Mouse (Mus musculus): Measurements from ENCODE around the gene Rgs7. TPM values are rescaled to one million over a fixed set of nuclear protein-coding genes. Genes with fewer than 3 reads are reported as not detected.

Gene Rgs7
- total RNA-seq, 2 experiments from 2014 or later: 0.36 to 0.59 TPM

DNA sequence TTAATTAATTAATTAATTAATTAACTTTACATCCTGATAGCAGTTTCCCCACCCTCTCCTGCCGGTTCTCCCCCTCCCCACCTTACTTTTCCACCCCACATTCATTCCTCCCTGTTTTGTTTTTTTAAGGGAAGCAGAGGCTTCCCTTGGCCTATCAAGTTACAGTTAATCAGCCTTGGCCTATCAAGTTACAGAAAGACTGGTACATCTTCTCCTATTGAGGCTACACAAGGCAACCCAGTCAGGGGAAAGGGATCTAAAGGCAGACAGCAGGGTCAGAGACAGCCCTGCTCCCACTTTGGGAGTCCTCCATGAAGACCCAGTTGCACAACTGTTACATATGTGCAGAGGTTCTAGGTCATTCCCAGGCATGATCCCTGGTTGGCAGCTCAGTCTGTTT, 175.0 kb downstream of the Rgs7 start:
- DNase-seq (ENCODE audit: low spot score in 2 of 2): no peak

DNA sequence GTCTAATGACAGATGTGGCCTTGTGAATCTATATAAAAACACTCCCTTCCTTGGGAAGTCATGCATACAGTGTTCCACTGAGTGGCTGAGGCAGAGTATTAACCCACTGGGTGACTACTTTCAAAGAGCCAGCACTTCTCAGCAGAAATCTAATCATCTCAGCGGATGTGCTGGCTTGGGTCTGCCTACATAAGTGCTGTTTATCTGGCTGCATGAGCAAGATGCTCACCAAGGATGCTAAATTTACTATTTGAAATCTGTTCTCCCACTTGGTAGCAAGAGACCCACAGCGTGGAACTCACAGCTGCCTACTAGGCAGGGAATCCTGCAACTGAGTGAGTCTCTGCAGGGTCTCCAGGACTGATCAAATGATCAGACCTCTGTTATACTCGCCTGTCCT, 184.7 kb downstream of the Rgs7 start:
- DNase-seq (ENCODE audit: low spot score in 2 of 2): no peak

DNA sequence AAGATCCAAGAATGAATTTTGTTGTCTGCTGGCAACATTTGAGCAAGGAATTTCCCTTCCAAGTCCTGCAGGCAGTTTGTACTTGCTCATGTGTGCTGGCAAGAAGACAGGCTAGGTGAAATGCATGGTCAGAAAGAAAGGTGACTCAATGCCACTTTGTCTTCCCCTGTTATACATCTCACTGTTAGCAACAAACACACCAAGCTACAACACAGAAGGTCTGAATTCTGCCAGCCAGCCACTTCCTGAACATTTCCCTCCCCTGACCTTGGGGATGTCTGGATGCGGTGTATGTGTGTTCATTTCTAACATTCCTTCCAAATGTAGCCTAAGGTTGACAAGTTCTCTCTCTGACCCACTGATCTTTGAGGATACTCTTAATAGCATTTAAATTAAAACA, 191.4 kb downstream of the Rgs7 start:
- no peak for DNase-seq (ENCODE audit: low spot score in 2 of 2)

DNA sequence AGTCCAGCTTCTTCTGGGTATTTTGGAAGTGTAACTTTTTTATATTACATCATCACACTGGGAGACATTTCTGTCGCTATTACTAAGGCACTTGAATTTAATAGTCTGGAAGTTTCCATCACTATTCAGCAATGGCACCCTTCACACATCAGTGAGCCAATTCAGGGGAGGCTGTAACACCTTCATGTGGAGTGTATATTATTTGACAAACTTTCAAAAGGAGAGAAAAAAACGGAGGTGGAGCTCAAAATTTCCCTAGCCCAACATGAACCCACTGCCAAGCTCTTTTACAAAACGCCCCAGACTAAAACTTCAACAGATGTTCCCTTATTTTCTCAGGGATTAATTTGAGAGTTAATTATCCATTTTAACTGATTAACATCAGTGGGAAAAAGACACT, 191.9 kb downstream of the Rgs7 start:
- DNase-seq (ENCODE audit: low spot score in 2 of 2): no peak

DNA sequence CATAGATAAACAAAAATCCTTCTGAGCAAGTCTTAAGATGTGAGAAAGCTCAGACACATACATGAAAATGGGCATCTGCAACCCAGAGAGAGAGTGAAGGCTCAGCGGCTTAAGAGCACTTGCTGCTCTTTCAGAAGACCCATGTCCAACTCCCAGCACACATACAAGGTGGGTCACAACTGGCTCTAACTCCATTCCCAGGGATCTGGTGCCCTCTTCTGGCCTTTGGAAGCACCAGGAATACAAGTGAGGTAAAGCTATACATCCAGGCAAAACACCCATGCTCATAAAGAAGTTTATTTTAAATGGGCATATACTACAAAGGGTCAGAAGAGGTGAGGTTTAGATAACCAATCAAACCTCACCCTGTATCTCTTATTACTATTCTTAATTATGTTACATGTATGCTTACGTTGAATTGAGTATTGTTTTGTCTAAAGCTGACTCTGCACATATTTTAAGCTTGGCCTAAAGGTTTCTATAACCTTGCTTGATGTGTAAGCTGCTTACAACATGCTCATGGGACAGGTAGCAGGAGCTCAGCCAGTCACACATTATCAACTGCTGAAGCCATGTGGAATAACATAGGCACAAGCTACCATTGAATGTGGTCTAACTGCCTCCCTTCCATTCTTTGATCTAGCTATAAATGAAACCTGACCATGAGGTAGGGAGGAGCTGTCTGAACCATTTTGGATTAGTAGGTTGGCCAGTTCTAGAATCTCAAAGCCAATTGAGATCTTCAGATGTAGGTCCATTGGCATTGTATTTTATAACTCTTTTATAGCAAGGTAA, 192.5 kb downstream of the Rgs7 start:
- no peak for DNase-seq (ENCODE audit: low spot score in 2 of 2)

DNA sequence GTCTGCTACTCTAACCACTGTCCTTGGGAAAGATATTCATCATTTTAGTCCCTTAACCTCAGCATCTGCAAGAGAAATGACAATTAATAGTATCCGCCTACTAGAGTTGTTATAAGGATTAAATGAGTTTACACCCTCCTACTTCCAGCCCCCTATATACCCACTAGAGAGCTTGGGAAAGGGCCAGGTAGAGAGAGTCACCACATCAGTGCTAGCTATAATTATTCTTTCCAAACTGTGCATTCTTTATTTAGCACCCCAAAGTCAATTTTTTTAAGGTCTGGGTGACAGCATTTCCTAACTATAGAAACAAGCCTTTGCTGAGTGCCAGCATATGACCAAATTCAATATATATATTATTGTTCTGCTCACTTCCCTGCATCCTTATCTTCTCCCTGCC, 195.4 kb downstream of the Rgs7 start:
- no peak for DNase-seq (ENCODE audit: low spot score in 2 of 2)

DNA sequence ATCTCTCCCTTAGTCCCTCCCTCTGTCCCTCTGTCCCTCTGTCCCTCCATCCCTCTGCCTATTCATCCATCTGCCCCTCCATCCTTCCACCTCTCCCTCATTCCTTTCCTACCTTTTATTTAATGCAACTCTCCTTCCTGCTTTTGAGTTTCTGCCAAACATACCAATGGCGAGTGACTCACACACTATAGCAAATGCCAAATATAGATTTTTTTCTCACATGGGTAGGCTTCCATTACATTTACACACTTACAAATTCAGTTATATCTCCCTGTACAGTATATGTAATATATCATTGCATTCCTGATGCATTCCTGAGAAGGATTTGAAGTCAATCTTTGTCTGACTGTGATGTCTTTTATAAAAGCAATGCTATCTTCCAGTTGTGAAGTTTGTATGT, 202.2 kb downstream of the Rgs7 start:
- no peak for DNase-seq (ENCODE audit: low spot score in 2 of 2)

DNA sequence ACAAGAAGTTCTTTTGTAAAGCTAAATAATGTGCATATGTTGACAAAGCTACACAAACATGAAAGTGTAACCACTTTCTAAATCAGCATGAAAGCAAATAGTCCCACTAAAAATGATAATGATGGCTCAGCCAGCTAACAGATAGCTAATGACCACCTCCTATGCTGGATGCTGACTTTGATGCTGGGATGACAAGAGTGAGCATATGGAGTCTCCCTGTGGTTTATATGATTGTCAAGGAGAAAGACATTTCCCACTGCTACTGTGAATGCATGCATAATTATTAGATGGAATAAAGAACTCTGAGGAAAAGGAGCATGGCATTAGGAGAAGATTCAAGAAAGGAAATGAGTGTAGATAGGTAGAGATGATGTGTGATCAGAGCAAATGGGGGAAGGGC, 230.0 kb downstream of the Rgs7 start:
- no peak for DNase-seq (ENCODE audit: low spot score in 2 of 2)

DNA sequence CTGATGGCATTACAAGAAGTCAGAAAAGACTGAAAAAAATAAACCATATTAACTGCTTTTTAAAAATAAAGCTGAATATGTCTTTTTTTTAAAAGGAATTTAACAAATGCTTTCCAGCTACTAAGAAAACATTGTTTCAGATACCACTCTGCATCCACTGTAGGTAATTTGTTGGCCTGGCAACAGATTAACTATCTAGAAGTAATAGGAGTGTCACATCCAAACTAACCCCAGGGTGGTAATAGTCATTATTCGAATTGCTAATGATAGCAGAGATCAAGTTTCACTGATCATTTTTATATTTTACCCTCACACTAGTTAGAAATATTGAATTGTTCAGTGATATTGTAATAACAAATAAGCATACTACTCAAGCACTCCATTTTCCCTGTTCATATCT, 232.9 kb downstream of the Rgs7 start:
- DNase-seq (ENCODE audit: low spot score in 2 of 2): no peak

DNA sequence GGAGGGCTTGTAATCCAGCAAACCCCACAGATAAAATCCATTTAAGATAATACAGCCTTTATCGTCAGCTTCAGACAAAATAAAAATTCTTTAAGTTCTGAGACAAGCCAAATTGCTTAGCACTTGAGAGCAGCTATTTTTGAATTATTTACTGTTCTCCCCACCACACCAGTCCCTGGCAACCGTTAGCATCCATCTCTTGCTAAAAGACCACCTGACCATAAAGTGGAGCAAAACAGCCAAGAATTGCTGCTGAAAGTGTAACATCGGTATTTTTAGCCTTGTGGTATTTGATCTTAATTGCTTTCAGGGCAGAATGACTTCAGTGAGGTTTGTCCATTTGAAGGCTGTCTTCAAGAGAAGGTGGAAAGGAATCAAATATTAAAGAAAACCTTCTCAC, 237.1 kb downstream of the Rgs7 start:
- DNase-seq (ENCODE audit: low spot score in 2 of 2): no peak

DNA sequence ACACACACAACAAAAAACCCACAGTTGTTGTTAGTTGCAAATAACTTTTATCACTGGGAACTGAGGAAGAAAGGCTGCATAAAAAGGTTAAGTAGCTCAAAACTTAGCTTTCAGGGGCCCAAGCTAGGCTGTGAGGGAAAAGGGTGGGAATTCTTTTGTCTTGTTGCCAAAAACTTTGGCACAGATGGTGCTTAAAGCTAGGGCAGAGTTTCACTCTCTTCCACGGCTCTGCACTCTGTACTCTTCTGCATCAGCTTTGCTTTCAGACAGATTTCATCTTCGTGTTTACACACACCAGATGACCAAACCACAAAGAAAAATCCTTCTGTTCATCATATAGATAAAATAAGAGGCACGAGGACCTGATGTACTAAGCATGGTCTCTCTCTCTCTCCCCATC, 237.6 kb downstream of the Rgs7 start:
- DNase-seq (ENCODE audit: low spot score in 2 of 2): no peak

DNA sequence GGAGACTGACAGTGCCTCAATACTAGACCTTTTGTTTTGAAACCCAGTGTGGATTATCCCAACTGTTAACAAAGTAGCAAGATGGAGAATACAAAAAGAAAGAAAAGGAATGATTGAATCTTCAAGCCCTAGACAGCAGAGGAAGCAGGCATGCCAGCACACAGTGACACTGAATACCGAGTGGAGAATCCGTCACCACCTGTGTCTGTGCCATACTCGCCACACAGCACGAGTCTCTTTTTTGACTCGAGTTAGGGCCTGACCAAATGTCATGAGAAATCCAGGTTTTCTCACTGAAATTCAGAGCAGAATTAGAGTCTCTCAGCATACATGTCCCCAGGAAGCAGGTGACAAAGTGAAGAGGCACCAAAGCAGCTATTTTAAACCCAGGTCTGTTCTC, 250.2 kb downstream of the Rgs7 start:
- DNase-seq (ENCODE audit: low spot score in 2 of 2): no peak

DNA sequence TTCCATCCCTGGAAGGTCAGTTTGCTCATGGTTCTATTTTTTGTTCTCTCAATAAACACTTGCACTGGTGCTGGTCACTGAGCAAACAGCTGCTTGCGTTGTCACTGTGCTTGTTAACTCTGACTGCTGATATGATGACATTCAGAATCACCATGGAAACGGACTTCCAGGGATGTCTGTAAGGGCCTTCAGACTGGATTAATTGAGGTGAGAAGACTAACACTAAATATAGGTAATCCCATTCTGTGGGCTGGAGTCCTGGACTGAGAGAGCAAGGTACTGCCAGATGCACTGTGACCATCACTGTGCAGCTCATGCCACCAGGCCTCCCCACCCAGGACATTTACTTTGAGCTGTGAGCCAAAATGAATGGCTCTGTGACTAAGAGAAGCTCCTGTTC, 252.2 kb downstream of the Rgs7 start:
- DNase-seq (ENCODE audit: low spot score in 2 of 2): no peak

DNA sequence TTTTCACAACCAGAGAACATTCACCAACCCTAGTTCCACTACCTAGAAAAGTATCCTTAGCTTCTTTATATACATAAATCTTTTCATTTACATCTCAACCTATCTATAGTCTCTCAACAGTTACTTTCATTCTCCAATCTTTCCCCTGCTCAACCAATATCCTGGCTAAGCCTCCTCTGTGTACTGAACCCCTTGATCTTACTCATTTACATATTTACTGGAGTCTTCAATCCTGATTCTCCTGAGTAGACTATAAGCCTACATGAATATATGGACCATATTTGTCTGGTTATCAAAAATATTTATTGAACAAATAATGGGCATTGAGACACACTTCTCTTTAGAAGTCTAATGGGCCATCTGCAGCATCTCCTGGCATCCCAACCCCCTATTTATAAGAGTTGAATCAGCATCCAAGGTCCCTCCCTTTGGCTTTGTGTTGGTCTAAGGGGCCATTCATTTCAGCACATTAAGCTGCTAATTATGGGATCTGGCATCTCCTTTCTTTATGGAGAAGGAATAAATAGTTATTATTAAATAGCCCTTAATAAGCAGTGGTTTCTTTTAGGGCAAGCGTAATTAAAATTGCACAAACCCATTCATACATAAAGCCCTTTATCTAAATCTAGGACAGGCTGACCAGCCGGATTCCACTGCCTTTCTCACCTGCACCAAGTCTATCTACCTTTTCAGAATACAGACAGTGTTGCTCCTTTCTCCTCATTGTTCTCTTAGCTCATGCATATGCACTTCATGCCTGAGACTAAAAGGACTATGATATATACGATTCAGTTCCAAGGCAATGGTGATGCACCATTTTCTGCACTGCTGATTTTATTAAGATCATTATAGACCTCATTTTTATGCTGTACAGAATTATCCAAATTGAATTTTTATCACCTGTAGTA, 270.5 kb downstream of the Rgs7 start:
- DNase-seq (ENCODE audit: low spot score in 2 of 2): no peak

DNA sequence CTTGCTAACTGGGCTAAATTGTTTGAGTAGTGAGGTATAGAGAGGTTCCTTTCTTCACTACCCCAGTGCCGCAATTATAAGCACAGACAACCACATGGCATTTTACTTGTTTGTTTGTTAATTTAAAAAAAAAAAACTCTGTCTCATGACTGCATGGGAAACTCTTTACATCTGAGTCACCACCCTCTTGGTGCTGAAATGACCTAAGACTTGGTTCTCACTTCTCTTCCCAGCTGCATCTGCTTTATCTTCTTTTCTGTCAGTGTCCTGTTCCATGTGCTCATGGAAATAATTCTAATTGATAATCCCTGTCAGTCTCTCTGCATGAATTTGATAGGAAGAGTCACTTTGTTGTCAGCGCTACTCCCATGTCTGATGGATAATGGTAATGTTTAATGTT, 272.7 kb downstream of the Rgs7 start:
- no peak for DNase-seq (ENCODE audit: low spot score in 2 of 2)

DNA sequence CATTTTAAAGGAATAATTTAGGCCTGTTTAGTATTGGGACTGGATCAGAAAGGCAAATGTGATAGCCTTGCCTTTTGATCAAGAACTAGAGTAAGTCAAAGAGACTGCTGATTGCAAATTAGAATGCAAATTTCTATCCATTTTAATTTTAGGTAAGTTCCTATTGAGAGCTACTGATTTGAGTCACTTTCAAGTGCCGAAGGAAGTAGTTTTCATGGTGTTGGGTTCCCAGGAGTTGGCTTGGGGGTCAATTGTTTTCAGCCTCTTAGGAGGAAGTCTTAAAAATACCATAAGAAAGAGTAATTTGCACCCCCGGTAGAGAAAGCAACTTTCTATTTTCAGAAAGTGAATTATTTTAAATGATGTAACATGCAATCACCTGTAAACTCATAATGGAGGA, 285.3 kb downstream of the Rgs7 start:
- DNase-seq (ENCODE audit: low spot score in 2 of 2): no peak

DNA sequence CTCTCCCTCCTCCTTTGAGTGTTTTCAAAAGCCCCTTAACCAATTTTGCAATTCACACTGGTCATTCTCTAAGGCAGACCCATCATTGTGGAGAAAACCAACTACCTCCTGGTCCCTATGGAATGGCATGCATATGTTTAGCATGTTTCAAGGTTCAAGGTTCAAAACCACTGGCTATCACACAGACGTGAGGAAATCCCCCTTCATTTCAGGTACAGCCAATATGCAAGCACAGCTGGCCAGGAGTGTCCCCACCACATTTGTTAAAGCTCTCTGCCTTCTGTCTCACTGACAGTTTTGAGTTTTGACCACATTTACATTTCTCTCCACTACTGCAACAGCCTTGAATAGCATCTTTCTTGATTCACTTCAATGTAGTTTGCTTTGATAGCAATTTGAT, 286.7 kb downstream of the Rgs7 start:
- DNase-seq (ENCODE audit: low spot score in 2 of 2): no peak

DNA sequence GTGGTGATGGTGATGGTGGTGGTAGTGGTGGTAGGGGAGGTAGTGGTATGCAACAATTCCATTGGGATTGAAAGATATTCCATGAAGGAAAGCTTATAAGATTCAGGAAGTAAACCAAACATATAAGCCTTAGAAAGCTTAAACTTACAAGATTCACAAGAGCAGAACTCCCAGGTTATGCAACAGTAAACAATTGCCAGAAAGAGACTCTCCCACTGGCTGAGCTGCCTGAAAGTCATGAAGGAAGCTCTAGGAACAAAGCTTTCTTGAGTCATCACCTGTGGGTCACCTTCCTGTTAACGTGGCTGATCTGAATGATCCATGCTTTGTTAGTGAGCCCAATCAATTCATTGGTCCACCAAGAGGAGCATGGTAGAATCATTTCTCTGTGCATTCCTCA, 288.8 kb downstream of the Rgs7 start:
- no peak for DNase-seq (ENCODE audit: low spot score in 2 of 2)

DNA sequence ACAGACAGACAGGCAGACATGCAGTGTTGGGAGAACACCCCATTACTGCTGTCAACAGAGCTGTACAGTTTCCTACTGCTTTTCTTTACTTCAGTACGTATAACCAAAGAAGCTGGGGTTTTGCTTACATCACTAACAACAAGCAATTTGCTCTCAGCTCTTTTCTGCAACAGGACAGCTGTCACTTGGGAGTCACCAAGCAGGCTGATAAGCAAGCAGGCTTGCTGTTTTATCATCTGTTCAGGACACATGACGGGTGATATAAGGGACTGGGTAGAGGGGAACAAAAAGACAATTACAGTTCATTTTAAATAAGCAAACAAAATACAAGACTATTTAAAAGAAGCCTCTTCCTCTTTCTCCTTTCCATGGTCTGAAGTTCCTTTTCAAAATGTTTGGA, 289.4 kb downstream of the Rgs7 start:
- no peak for DNase-seq (ENCODE audit: low spot score in 2 of 2)

DNA sequence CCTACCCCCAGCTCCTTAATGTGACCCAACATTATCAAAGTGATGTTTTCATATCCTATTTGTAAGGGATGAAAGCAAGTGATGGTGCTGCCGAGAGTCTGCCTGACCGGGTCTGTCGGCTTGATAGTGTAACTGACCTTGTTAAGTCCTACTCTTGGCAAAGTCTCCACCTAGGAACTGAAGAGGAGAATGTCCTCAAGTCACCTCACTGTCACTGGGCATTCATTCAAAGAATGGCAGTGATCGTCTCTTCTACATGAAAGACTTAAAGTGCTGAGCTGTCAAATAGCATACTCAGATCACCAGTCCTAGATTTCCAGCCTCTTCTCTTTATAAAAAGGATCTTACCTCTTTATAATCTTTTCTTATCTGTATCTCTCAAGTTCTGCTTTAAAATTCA, 293.4 kb downstream of the Rgs7 start:
- DNase-seq (ENCODE audit: low spot score in 2 of 2): no peak

DNA sequence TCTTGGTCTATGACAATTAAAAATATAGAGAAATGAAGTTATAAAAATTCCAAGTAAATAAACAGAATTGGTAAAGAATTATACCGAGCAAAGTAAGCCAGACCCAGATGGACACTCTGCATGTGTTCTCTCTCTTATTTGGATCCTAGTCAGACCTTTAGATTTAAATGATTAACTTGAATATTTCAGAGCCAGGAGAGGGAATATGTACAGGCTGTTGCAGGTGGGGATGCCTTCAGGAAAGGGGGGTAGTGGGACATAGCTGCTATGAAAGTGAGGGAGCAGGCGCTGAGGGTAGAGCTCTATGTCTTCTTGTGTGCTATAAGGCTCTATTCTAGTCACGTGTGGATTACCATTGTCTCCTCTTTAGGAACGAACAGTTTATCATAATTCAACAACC, 296.5 kb downstream of the Rgs7 start:
- no peak for DNase-seq (ENCODE audit: low spot score in 2 of 2)

DNA sequence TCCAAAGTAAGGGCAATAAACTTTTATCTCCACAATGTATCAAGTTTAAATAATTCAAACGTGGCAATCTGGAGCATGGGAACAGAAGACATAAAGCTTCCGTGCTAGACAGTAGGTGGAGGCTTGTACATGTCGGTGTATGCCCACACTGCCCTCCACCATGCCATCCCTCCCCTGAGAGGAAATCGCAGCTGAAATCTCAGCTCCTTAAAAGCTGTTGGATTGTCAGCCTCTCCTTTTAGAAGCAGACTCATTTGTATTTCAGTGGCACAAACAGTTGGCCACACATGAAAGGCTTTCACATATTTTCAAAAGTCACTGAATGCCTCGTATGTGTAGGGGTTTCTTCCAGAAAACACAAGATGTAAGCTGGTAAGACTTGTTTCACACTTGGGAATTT, 304.1 kb downstream of the Rgs7 start:
- DNase-seq (ENCODE audit: low spot score in 2 of 2): no peak

DNA sequence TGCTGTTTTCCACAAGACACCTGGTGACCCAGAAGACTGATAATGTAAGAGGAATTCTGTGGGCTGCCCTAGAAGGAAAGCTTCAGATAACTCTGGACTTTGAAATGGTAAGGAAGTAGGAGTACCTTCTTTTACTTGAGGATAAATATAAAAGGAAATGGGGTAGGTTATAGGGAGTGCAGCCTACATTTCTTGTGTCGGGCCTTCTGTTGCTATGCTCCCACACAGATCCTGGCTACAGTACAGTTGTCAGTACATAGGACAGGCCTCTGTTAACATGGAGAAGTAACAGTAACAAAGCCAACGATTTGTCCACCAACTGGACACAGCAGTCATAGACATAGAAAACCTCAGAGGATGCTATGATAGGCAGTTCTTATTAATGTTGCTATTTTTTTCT, 307.1 kb downstream of the Rgs7 start:
- DNase-seq (ENCODE audit: low spot score in 2 of 2): no peak

Measured in gastrocnemius, postnatal 4 days (tissue).